Mouse (Mus musculus): ENCODE measurements around the gene Urod.

Urod gene

GRCm38 (mm10) chr4:116993672-116994621 is at the start of gene Urod:
TSS of gene Urod (minus strand) at chr4:116994413.
- DNase-seq (ENCODE audit: low spot score in 2 of 2): peak; percentile 95 to 96

DNA sequence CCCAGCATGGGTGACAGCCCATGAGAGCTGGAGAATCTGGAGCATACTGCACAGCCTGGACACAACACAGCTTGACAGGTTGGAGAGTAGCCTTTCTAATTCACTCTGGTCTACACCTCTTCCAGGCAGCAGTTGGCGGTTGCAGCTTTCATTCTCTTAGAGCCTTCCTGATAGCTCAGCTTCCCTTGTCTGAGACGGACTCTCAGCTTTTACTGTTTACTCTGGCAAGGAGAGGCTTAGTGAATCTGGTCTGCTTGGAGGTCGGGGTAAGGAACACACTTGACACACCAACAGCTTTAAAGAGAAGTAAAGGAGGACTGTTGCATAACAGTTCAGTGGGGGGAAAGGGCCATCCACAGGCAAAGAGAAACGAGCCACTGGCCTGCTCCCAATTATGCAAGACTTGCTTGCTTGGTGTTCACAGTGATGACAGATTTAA is 47.1 kb upstream of the Urod start:
- DNase-seq (ENCODE audit: low spot score in 2 of 2): peak; percentile 12 to 54

GRCm38 (mm10) chr4:117040791-117041190 is 46.6 kb upstream of the Urod start:
- DNase-seq (ENCODE audit: low spot score in 2 of 2): no peak

- DNase-seq (ENCODE audit: low spot score in 2 of 2): no peak
These were observed 45.9 kb upstream of the Urod start for GRCm38 (mm10) chr4:117039925-117040687.

DNA sequence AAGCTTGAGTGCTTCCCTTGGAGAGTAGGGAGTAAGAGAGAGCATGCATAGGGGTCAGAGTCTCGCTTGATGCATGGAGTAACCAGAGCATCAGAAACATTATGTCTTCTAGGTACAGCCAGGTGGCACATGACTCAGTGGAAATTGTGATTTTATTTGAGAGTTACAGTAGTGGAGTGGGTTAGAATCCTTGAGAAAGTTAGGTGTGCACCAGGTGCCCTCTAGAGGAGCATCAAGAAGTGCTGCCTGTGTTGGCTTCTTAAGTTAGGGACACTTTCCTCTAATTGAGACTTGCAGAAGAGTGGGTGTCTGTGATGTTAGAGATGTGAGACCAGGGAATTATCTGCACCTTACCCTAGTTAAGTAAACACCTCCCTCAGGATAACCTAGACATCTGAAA is 36.9 kb upstream of the Urod start:
- no peak for DNase-seq (ENCODE audit: low spot score in 2 of 2)

- no peak for DNase-seq (ENCODE audit: low spot score in 2 of 2)
These were observed 29.3 kb upstream of the Urod start for GRCm38 (mm10) chr4:117023469-117023868.

DNA sequence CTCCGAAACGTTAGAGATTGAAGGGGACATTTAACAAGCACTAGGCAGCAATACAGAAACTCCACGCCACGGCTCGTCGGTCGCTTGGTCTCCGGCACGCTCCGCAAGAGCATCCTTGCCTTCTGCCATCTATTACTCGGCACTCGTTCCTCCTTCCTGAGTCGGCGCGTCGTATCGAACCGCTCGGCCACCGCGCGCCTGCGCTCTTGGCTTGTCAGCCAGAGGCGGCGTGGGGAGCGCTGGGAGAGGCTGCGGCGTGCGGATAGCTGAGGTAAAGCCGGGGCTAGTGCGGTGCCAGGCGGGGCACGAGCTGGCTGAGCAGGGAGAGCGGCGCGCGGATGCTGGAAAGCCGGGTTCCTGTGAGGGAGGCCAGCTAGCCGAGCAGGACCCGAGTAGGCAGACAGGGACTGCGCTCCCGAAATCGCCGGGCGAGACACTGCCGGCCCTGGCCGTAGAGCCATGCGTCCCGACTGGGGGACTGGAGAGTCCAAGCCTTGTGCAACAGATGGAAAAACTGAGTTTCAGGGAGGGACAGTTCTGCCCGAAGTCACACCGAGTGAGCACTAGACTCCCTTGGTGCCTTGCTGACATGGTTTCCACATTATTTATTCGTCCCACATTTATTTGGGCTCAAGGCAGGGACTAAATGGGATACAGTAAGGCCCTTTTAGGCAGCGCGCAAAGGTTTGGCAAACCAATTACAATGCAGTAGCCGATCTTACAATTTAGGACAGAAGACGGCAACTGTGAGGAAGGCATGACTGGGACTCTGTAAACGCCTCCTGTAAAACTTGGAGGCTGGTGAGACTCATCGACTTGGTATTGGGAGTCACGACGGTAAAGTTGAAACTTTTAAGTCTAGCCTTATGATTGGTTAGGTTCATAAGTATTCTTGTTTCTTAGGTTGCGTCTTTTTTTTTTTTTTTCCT is 25.3 kb upstream of the Urod start, which contains the start of gene Eif2b3:
Gene Eif2b3, plus strand, starts transcription at position 197 of the 929 bp plus-strand sequence.
- DNase-seq (ENCODE audit: low spot score in 2 of 2): peak; percentile 81 to 88

DNA sequence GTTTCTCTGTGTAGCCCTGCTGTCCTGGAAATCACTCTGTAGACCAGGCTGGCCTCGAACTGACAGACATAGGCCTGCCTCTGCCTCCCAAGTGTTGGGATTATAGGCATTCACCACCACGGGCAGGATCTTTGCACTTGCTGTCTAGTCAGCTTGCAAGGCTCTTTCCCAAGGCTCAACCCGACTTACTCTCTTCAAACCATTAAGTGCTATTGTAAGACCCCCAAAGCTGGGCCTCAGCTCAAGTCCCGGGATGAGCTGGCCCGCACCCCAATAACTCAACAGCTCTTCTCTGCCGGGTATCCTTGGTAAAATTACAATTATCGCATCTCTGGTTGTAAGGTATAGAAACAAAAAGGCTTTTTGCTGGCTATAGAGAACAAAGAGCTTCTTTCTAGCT is 24.1 kb upstream of the Urod start:
- no peak for DNase-seq (ENCODE audit: low spot score in 2 of 2)

- DNase-seq (ENCODE audit: low spot score in 2 of 2): no peak
These were observed 23.5 kb upstream of the Urod start for GRCm38 (mm10) chr4:117017738-117018137.

- DNase-seq (ENCODE audit: low spot score in 2 of 2): no peak
These were observed 20.7 kb upstream of the Urod start for GRCm38 (mm10) chr4:117014901-117015415.

- no peak for DNase-seq (ENCODE audit: low spot score in 2 of 2)
These were observed 19.4 kb upstream of the Urod start for GRCm38 (mm10) chr4:117013596-117013995.

GRCm38 (mm10) chr4:117010231-117010630 is 16.0 kb upstream of the Urod start:
- DNase-seq (ENCODE audit: low spot score in 2 of 2): no peak

DNA sequence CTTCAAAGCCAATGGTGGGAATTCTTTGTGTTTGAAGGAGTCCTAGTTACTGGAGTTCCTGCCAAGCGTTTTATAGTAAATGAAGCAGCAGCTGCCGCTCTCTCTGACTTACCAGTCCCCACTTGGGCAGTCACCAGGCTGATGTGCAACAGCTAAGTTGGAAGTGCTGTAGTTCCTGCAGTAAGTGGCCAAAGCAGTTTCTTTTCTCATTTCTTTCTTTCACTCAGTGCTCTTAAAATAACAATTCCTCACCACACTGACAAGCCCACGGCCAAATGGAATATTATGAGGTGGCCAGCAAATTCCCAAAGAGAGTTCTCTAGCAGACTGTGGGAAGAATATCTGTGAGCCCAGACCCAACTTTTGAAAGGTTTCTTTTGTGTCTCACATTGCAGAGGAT is 12.8 kb upstream of the Urod start:
- no peak for DNase-seq (ENCODE audit: low spot score in 2 of 2)

DNA sequence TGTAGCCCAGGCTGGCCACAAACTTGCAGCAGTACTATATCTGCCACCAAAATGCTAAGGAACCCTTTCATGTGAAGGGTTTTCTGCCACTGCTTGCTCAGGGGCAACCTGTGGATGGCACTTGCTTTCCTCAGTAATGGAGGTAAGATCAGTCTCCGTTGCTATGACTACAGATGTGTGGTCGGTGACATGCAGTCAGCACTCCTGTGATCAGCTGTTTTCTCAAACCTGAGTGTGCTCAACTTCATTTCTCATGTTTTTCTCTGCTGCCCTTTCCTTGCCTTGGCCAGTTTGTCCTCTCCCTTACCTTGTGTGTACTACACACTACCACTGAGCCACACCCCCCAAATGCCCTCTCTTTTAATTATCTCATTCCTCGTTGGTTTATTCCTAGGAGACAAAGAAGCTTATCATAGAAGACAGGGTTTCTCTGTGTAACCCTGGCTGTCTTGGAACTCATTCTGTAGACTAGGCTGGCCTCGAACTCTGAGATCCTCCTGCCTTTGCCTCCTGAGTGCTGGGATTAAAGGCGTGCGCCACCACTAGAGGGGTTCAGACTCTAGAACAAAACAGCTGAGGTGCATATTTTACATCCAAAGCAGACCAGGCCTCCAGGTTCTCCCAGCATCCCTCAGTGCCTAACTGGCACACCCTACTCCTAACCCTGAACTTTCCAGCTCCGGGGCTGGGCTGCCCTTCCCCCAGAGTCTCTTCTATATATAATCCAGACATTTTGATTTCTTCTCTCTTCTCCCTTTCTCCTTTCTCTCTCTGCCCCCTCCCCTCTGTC is 11.6 kb upstream of the Urod start:
- DNase-seq (ENCODE audit: low spot score in 2 of 2): no peak

GRCm38 (mm10) chr4:117004649-117005048 is 10.4 kb upstream of the Urod start:
- DNase-seq (ENCODE audit: low spot score in 2 of 2): no peak

DNA sequence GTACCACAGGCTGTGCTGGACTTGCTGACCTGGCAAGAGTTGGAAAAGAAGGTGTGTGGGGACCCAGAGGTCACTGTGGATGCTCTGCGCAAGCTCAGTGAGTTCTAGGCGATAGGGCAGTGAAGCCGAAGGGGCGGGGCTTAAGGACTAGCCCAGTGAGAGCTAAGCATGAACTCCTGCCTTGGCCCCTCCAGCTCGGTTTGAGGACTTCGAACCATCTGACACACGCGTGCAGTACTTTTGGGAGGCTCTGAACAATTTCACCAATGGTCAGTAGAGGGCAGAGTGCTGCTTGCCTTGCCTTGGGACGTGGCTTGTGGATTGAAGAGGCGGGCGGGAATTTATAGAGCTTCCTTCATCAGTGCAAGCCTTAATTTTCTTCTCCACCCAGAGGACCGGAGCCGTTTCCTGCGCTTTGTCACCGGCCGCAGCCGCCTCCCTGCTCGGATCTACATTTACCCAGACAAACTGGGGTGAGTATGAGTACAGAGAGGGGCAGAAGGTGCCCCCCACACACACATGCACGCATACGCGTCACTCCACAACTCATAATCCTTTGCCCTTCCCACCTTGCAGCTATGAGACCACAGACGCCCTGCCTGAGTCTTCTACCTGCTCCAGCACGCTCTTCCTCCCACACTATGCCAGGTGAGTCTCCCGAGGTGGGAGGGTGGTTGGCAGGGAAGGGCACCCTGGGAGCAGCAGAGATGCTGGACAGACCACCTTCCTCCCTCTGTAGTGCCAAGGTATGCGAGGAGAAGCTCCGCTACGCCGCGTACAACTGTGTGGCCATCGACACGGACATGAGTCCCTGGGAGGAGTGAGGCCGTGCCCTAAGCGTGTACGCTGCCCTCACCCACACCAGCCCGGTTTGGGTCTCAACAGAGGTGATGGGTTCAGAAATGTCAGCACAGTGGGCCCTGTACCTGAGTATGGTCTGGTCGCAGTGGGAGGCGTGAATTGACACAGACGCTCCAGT is 8.6 kb upstream of the Urod start:
- DNase-seq (ENCODE audit: low spot score in 2 of 2): peak; percentile 34 to 35

DNA sequence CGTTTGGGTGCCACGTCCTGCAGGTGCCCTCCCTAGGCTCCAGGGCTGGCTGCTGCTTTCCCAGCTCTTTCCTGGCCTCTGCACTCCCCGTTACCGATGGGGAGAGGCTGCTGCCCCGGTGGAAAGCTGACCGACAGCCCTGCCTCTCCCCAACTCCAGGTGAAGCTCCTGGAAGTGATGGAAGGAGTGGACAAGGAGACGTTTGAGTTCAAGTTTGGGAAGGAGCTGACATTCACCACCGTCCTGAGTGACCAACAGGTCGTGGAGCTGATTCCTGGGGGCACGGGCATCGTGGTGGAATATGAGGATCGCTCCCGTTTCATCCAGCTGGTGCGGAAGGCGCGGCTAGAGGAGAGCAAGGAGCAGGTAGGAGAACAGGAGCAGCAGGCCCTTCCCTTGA is 7.7 kb upstream of the Urod start:
- DNase-seq (ENCODE audit: low spot score in 2 of 2): no peak

GRCm38 (mm10) chr4:116999513-117000154 is 5.4 kb upstream of the Urod start:
- DNase-seq (ENCODE audit: low spot score in 2 of 2): no peak

DNA sequence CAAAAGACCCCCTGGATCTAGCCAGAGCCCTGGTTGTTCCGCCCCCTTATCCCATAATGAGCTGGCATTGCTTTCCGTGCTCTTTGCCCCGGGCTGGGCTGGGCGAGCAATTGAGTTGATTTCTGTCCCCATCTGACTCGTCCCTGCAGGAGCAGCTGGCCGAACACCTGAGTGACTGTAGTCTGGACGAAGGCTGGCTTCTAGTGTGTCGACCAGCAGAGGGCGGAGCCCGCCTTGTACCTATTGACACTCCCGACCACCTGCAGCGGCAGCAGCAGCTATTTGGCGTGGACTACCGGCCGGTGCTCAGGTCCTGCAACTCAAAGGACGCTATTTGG is 1.6 kb upstream of the Urod start:
- DNase-seq (ENCODE audit: low spot score in 2 of 2): peak in 1 of 2 experiments; percentile 57

Data from urinary bladder, adult 18-20 months (tissue).